Mouse (Mus musculus): ENCODE results near the gene Shisa3.

DNA sequence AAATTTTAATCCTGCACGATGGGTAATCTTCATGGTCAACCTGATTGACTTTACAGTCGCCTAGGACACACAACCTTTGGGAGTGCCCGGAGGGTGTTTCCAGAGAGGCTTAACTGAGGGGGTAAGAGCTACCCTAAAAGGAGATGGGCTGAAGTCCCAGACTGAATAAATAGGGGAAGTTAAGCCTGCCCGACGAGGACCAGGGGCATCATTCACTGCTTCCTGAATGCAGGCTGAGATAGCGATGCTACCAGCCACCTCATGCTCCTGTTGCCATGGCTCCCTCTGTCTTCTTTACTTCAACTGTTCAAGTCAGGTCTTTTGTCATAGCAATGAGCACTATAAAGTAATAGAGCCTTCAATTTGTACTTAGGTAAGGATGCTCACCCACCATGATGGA lies 62.5 kb downstream of the Shisa3 start:
- TF ChIP-seq CTCF (conservative IDR thresholded peaks at IDR 0.05; ENCODE audit: insufficient read depth, insufficient read length, low read depth, low read length): no peak
- no peak for TF ChIP-seq POLR2A (IDR thresholded peaks at IDR 0.05; ENCODE audit: low read depth, low read length)

All from kidney, adult 2 months (tissue).